Mouse (Mus musculus): ENCODE results near the gene Akr1c12.
"Not testable (repeated sequence)": the region's sequence is repeated elsewhere in the genome, so short reads cannot be mapped to it uniquely, and the experiment has no call there.

Akr1c12 gene

DNA sequence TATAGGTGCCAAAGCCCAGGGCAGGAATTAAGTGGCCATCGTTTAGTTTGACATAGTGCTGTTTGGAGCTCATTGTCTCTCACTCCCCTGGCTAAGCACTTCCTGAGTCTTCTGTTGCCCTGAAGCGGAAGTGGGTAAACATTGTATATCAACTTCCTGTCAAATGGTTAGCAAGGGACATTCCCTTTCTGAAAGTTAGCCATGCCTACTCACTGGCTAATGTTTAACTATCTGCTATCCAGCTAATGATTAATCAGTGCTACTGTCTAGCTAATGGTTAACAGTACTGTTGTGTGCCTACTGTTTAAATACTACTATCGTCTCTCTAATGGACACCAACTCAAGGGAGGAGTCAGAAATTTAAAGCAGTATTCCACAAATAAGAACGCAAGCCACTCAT, at the start of gene Akr1c12:
Gene Akr1c12, minus strand, starts transcription at position 150 of the 400 bp plus-strand sequence.
- in situ Hi-C loops (cut with MboI, MseI): no loop called here

- in situ Hi-C loops (cut with MboI, MseI): no loop called here
Observed at GRCm38 (mm10) chr13:4318773-4319172, 39.5 kb upstream of the Akr1c12 start.

- in situ Hi-C loops (cut with MboI, MseI): no loop called here
Observed at GRCm38 (mm10) chr13:4313907-4314306, 34.7 kb upstream of the Akr1c12 start.

DNA sequence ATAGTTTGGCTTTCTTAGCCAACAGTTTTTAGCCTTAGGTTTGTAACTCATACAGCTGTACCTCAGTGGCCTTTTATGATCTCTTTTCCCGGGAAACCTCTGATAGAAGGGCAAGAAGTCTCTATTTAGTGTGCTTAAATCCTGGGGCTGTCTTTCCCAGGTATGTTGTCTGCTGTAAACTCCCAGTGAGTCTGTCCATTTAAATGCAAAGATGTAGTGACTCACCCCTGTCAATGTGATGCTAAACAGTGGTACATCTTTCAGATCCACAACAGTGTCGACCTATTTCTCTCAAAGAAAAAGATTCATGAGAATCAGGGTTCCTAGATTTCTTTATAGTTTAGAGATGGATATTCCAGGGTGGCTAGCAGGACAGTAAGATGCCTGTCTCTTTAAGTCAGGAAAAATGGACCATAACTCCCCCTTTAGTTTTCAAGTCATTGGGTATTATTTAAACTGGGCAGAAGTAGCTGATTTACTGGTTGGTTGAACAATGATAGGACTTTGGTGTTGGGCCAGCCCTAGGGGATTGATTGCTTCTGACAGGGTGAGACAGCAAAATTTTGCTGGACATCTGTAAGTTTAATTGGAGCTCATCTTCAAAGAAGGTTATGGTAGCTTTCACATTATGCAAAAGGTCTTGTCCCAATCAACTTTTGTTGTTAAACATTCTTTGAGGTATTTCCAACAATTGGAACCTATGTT, 25.8 kb upstream of the Akr1c12 start:
- in situ Hi-C loops (cut with MboI, MseI): no loop called here

DNA sequence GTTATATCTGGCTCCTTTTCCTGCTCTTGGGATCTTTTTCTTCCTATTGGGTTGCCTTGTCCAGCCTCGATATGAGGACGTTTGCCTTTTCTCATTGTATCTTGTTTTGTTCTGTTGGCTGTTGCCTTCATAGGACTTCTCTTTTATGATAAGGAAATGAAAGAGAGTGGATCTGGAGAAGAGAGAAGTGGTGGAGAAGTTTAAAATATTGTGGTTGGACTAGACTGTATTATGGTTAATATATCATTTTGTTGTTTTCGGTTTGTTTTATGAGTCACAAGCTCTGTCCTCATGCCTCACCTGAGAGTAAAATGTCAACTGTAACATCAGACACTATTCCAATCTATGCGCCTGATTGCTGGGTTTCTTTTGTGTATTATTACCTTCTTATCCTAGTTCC, 17.8 kb upstream of the Akr1c12 start:
- in situ Hi-C loops (cut with MboI, MseI): no loop called here

DNA sequence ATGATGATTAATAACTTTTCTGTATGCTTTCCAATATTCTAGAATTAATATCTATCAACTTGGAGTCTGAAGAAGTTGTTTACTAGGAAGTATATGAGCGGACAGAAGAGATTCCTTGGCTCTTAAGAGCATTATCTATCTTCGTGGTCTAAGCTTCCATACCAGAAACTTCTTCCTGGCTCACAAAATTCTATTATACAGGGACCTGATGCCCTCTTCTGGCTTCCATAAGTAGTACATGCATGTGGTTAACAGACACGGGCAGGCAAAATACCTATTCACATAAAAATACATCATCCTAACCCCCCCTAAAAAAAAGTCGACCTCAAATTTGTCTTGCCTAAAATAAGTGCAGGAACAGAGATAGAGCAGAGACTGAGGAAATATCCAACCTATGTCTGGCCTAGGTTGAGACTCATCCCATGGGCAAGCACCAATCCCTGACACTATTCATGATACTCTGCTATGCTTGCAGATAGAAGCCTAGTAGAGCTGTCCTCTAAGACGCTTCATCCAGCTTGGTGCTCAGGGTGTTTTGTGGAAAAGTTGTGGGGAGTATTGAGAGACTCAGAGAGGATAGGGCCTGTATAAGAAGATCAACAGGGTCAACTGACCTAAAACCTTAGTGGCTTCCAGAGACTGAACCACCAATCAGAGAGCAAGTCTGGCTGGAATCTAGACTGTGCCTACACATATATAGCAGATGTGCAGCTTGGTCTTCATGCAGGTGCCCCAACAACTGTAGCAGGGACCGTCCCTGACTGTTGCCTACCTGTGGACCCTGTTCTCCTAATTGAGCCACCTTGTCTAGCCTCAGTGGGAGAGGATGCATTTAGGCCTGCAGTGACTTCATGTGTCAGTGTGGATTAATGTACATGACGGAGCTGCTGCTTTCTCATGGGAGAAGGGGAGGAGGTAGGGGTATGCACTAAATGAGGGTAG, 2.5 kb upstream of the Akr1c12 start:
- in situ Hi-C loops (cut with MboI, MseI): loop anchor here (10.0 kb wide), 1 partner anchor 157 kb away; no protein-coding TSS in a partner anchor

DNA sequence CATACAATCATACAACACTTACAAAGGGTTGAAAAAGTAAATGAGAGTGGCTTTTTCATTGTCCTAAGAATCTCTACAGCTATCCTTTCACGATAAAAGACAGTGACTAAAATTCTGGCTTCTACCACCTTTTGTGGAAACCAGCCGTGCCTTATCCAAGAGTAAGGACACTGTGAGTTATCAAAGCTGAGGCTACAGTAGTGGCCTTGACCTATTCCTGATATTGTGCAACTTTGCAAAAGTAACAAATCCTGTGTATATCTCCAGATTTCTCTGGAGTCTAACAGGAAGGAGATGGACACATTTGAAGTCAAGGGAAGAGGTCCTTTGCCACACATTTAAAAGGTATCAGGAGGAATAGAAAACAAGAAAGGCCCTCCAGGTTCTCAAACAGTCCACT, 1.7 kb downstream of the Akr1c12 start:
- in situ Hi-C loops (cut with MboI, MseI): no loop called here

GRCm38 (mm10) chr13:4270860-4271259, 8.4 kb downstream of the Akr1c12 start:
- in situ Hi-C loops (cut with MboI, MseI): no loop called here

DNA sequence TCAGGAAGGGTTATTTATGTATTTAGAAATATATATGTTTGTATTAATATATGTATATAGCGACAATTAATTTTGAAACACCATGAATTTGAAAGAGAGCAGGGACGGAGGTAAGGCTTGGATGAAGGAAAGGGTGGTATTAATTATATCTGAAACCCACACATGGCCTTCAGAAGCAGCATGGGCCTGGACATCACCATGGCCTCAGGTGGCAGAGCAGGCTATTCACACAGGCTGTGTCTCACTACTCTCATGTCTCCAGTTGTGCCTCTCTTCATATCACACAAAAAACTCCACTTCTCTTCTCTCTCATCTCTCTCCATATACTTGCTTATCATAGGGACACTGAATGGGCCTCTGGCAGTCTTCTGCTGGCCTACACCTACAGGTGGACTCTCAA, 13.8 kb downstream of the Akr1c12 start:
- in situ Hi-C loops (cut with MboI, MseI): not testable (repeated sequence)

GRCm38 (mm10) chr13:4265047-4265446, 14.2 kb downstream of the Akr1c12 start:
- in situ Hi-C loops (cut with MboI, MseI): no loop called here

- in situ Hi-C loops (cut with MboI, MseI): no loop called here
Observed at GRCm38 (mm10) chr13:4264612-4265011, 14.6 kb downstream of the Akr1c12 start.

GRCm38 (mm10) chr13:4257349-4257748, 21.9 kb downstream of the Akr1c12 start:
- in situ Hi-C loops (cut with MboI, MseI): no loop called here

DNA sequence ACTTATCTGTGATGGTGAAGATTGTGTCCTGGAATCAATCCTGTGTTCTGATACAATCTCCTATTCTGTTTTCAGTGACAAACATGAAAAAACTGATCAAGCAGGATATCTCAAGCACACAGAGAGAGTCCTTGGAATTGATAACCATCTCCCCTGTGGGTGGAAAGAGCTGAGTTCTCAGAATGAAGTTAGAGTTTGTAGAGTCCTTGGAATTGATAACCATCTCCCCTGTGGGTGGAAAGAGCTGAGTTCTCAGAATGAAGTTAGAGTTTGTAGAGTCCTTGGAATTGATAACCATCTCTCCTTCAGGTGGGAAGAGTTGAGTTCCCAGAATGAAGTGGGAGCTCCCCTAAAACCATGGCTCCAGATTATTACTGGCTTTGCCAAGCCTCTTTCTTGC, 22.3 kb downstream of the Akr1c12 start:
- in situ Hi-C loops (cut with MboI, MseI): not testable (repeated sequence)

DNA sequence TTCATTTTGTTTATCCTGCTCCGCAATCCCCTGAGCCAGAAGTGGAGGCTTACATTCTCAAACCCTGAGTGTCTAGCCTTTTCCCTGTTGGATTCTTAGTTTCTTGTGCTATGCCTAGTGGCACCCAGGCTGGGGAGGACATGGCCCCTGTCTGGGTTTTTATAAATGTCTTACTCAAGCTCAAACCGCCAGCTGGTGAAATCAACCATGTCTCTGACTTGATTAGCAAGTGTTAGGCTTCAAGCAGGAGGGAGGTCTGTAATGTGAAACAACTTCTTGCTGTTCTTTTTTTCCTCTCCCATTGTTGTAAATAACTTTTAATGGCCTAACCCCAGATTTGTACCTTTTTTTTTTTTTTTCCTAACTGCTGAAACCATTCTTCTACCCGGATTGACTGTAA, 29.9 kb downstream of the Akr1c12 start:
- in situ Hi-C loops (cut with MboI, MseI): no loop called here

GRCm38 (mm10) chr13:4244861-4245559, 34.2 kb downstream of the Akr1c12 start:
- in situ Hi-C loops (cut with MboI, MseI): no loop called here

DNA sequence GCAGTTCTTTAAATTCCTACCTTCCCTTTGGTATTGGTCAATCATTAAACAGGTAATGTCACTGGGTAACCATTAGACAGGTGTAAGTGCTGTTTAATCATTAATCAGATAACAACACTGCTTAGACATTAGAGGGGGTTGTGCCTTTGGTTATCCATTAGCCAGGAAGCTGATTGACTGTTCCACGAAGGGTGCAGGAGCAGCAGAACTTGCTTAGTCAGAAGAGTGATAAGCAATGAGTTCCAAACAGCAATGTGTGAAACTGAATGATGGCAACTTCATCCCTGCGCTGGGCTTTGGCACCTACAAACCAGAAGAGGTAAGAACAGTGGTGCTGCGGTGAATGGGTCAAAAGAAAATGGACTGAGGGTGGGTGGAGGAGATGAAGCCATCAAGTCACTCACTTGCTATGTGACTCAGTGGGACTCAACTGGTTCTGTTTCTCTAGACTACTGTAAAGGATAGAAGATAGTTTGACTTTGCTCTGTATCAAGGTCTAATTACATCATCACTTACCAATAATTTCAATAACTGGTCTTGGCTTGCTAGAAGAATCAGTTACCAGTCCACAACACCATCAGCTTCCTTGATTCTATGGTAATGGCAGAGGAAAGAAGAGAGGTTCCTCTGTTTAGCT, 45.6 kb downstream of the Akr1c12 start:
- in situ Hi-C loops (cut with MboI, MseI): no loop called here

DNA sequence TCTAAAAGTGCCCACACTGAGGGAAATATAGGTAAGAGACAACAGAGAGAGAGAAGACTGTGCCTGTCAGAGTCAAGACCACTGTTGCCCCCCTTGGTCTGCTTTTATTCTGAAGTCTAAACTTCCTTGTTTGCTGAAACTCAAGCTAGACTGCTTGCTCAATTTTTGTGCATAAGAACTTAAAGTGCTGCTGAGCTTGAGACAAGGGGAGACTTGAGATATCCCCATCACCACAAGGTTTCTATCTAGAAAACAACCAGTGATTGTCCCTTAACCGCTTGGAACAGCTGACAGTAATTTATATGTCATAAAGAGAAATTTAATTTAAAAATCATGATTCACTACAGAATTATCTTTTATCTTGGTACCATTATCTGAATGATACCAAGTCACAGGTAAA, 46.1 kb downstream of the Akr1c12 start:
- in situ Hi-C loops (cut with MboI, MseI): no loop called here

GRCm38 (mm10) chr13:4230841-4231623, 48.2 kb downstream of the Akr1c12 start:
- in situ Hi-C loops (cut with MboI, MseI): no loop called here

DNA sequence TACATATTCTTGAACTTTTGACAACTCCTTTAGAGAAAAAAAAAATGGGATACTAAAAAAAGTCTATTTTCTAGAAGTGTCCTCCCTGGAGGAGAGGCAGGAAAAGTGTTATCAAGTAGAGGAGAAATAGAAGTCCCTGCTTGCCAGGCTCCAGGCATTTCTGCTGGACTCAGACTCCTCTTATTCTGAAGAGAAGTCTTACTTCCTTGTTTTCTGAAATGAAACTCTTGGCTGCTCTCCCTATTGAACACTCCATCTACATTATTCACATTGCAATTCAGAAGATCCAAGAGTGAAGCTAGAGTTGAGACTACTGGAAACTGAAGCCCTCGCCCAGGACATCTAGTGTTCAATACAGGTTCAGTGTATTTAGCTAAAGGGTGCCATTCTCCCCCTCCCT, 50.8 kb downstream of the Akr1c12 start, which contains the start of gene Akr1c19:
Gene Akr1c19, plus strand, starts transcription at position 260 of the 400 bp plus-strand sequence.
- in situ Hi-C loops (cut with MboI, MseI): no loop called here
